8 mouse cellular contexts compared by ENCODE assay signal in the genomic region with DNA sequence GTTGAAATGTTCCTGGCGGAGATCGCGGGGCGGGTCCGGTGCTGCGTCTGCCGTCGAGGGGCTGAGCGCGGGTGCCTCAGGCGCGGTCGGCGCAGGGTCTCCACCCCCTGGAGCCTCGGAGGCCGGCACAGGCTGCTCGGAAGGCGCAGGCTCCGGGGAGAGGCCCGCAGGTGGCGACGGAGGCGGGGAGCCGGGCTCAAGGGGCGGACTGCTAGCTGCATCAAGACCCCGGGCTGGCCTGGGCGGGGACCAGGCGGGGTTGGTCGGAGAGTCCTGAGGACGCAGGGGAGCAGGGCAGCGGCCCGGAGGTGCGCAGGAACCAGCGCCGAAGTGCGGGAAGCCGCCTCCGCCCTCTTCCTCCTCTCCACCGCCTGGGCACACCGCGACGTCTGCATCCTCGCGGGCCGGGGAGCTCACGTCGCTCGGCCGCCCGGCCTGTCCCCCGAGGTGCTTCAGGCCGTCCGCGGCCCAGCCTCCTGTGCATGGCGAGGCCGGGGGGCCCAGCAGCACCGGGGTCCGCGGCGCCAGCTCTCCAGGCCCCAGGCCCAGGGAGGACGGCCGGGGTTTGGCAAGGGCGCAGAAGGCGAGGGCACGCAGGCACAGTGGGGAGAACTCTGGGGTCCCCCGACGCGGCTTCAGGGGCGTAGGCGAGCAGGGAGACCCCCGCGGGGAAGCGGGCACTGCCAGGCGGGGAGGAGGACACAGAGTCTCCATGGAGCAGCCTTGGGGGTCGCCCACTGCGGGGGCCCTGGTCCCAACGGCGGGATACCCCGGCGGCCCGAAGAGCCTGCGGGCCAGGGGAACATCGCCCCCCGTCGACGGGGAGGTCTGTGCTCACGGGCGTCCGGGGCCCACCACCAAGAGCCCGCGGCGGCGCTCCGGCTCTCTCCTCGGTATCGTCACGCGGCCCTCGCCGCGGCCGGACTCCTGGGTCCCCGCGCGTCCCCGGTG. TPM values are rescaled to one million over a fixed set of nuclear protein-coding genes. Genes with fewer than 3 reads are reported as not detected.
DNase-seq lines count a peak whose midpoint lies in the region; ATAC-seq and TF ChIP-seq lines count a peak whose summit lies in the region.

No protein-coding gene starts in this region.

- H3K9me3 ChIP-seq in embryonic facial prominence, embryonic 14.5 days (ENCODE audit: control insufficient read depth, low read length) = no peaks in the 10 kb centered on the region
- H3K9me3 ChIP-seq in hindbrain, embryonic 13.5 days = no peaks in the 10 kb centered on the region
- H3K9me3 ChIP-seq in liver, embryonic 16.5 days (replicated peaks; ENCODE audit: control insufficient read depth, low read length) = no peaks in the 10 kb centered on the region

- peaks cover 10% of the 10 kb centered on the region; the same call in 1 of the 2 replicates for H3K27me3 ChIP-seq in cerebellum, adult 2 months (ENCODE audit: control insufficient read depth, insufficient read depth, low read length)
- H3K27me3 ChIP-seq in embryonic facial prominence, embryonic 14.5 days (replicated peaks; ENCODE audit: control insufficient read depth, insufficient read depth, low read length) = peaks cover 76% of the 10 kb centered on the region
- H3K27me3 ChIP-seq in hindbrain, embryonic 13.5 days = peaks cover 85% of the 10 kb centered on the region
- H3K27me3 ChIP-seq in liver, embryonic 16.5 days (ENCODE audit: control insufficient read depth, insufficient read depth, low read depth, low read length) = peaks cover 79% of the 10 kb centered on the region

- H3K4me3 ChIP-seq in cerebellum, adult 2 months (replicated peaks; ENCODE audit: insufficient read depth, low read depth, low read length) = peak overlapping the region; percentile 38
- peak overlapping the region; percentile 71 for H3K4me3 ChIP-seq in embryonic facial prominence, embryonic 14.5 days (ENCODE audit: low read depth, low read length)
- peak overlapping the region; percentile 67 for H3K4me3 ChIP-seq in hindbrain, embryonic 13.5 days
- peak overlapping the region; percentile 56 for H3K4me3 ChIP-seq in liver, embryonic 16.5 days (ENCODE audit: low read depth, low read length)

- TF ChIP-seq POLR2A in cerebellum, adult 2 months (IDR thresholded peaks at IDR 0.05; ENCODE audit: borderline replicate concordance, insufficient read depth, low read length) = no peak

- no peak for TF ChIP-seq CTCF in cerebellum, adult 2 months (IDR thresholded peaks at IDR 0.05; ENCODE audit: borderline replicate concordance, insufficient read depth, low read depth, low read length)

- H3K4me2 ChIP-seq in embryonic facial prominence, embryonic 14.5 days (ENCODE audit: low read depth, low read length) = peak overlapping the region; percentile 95
- H3K4me2 ChIP-seq in hindbrain, embryonic 13.5 days = peak overlapping the region; percentile 76
- H3K4me2 ChIP-seq in liver, embryonic 16.5 days (ENCODE audit: low read depth, low read length) = peak overlapping the region; percentile 61

- H3K4me1 ChIP-seq in cerebellum, adult 2 months (ENCODE audit: control insufficient read depth, insufficient read depth, low read length) = no peaks in the 10 kb centered on the region
- H3K4me1 ChIP-seq in embryonic facial prominence, embryonic 14.5 days (ENCODE audit: control insufficient read depth, insufficient read depth, low read length) = peaks cover 9% of the 10 kb centered on the region
- H3K4me1 ChIP-seq in hindbrain, embryonic 13.5 days (replicated peaks) = peaks cover 35% of the 10 kb centered on the region
- peaks cover 7% of the 10 kb centered on the region; the same call in 1 of the 2 replicates for H3K4me1 ChIP-seq in liver, embryonic 16.5 days (ENCODE audit: control insufficient read depth, low read depth, low read length)

- ATAC-seq in cerebellum, adult (ENCODE audit: insufficient number of reproducible peaks, low FRiP score, low TSS enrichment) = no peak
- peak; percentile 13 for ATAC-seq in embryonic facial prominence, embryonic 14.5 days (ENCODE audit: low read depth)
- peak; percentile 60 for ATAC-seq in hindbrain, embryonic 13.5 days (ENCODE audit: low FRiP score)
- ATAC-seq in liver, embryonic 16.5 days (ENCODE audit: low read depth) = no peak; the same call in 1 of the 2 replicates

- H3K36me3 ChIP-seq in embryonic facial prominence, embryonic 14.5 days (ENCODE audit: control insufficient read depth, insufficient read depth, low read length) = no peaks in the 10 kb centered on the region
- no peaks in the 10 kb centered on the region for H3K36me3 ChIP-seq in hindbrain, embryonic 13.5 days
- H3K36me3 ChIP-seq in liver, embryonic 16.5 days (ENCODE audit: control insufficient read depth, insufficient read depth) = no peaks in the 10 kb centered on the region

- 1% methylated on average over 97 of the region's 106 CpGs for WGBS in cerebellum, adult 2 months
- WGBS in embryonic facial prominence, embryonic 14.5 days = 0% methylated on average over 13 of the region's 106 CpGs
- under 1% methylated on average over 100 of the region's 106 CpGs for WGBS in hindbrain, embryonic 13.5 days
- under 1% methylated on average over 93 of the region's 106 CpGs for WGBS in liver, embryonic 16.5 days (ENCODE audit: insufficient replicate concordance)

- no peak overlapping the region for H3K27ac ChIP-seq in cerebellum, adult 2 months (ENCODE audit: insufficient read depth, low read length)
- H3K27ac ChIP-seq in embryonic facial prominence, embryonic 14.5 days (replicated peaks; ENCODE audit: low read depth, low read length) = no peak overlapping the region
- H3K27ac ChIP-seq in hindbrain, embryonic 13.5 days = no peak overlapping the region
- no peak overlapping the region for H3K27ac ChIP-seq in liver, embryonic 16.5 days (ENCODE audit: low read length)

- peak in 1 of 2 experiments; percentile 25 for DNase-seq in cerebellum, adult 2 months
- DNase-seq in CD4-positive helper T cell, adult 2 months (ENCODE audit: low read depth, low spot score) = peak; percentile 53
- no peak for DNase-seq in embryonic facial prominence, embryonic 14.5 days (ENCODE audit: low spot score)
- peak; percentile 16 to 69 for DNase-seq in spleen, postnatal 4 days (ENCODE audit: low spot score in 2 of 2)
- DNase-seq in urinary bladder, adult 2 months (ENCODE audit: low spot score) = no peak

- peak overlapping the region; percentile 73 for H3K9ac ChIP-seq in embryonic facial prominence, embryonic 14.5 days (ENCODE audit: low read depth, low read length)
- H3K9ac ChIP-seq in hindbrain, embryonic 13.5 days = peak overlapping the region; percentile 82
- peak overlapping the region; percentile 21; the same call in 1 of the 2 replicates for H3K9ac ChIP-seq in liver, embryonic 16.5 days (ENCODE audit: low read depth, low read length)

RNA-seq across cellular contexts. Expression of gene Epop, which starts 0.7 kb away (rescaled TPM):
- 4.1 and 5.4 TPM in 2 replicates for polyA plus RNA-seq in cerebellum, adult 2 months (2012; rRNA removed)
- polyA plus RNA-seq in embryonic facial prominence, embryonic 14.5 days (2014; fragmentation: Nextera tagmentation; extraction: Ambion mirVana) = 2.4 and 3.4 TPM in 2 replicates
- polyA plus RNA-seq in hindbrain, embryonic 13.5 days (2015; fragmentation: Nextera tagmentation; extraction: Ambion mirVana) = 2.3 and 3.0 TPM in 2 replicates
- 0.11 and 0.24 TPM in 2 replicates for polyA plus RNA-seq in liver, embryonic 16.5 days (2015; fragmentation: Nextera tagmentation; extraction: Ambion mirVana)
- 0.77 and 0.80 TPM in 2 replicates for polyA plus RNA-seq in urinary bladder, adult 2 months (2012; rRNA removed)

RNA-seq across cellular contexts. Expression of gene Mllt6, which starts 34.4 kb away (rescaled TPM):
- 68.4 and 69.3 TPM in 2 replicates for polyA plus RNA-seq in cerebellum, adult 2 months (2012; rRNA removed)
- 3.5 and 4.5 TPM in 2 replicates for polyA plus RNA-seq in embryonic facial prominence, embryonic 14.5 days (2014; fragmentation: Nextera tagmentation; extraction: Ambion mirVana)
- polyA plus RNA-seq in hindbrain, embryonic 13.5 days (2015; fragmentation: Nextera tagmentation; extraction: Ambion mirVana) = 3.4 and 4.1 TPM in 2 replicates
- polyA plus RNA-seq in liver, embryonic 16.5 days (2015; fragmentation: Nextera tagmentation; extraction: Ambion mirVana) = 0.16 and 0.21 TPM in 2 replicates
- polyA plus RNA-seq in urinary bladder, adult 2 months (2012; rRNA removed) = 30.2 and 37.2 TPM in 2 replicates

RNA-seq across cellular contexts. Expression of gene Srcin1, which starts 52.9 kb away (rescaled TPM):
- 127 and 142 TPM in 2 replicates for polyA plus RNA-seq in cerebellum, adult 2 months (2012; rRNA removed)
- 0.76 and 1.6 TPM in 2 replicates for polyA plus RNA-seq in embryonic facial prominence, embryonic 14.5 days (2014; fragmentation: Nextera tagmentation; extraction: Ambion mirVana)
- 6.0 and 7.0 TPM in 2 replicates for polyA plus RNA-seq in hindbrain, embryonic 13.5 days (2015; fragmentation: Nextera tagmentation; extraction: Ambion mirVana)
- not detected in 2 replicates for polyA plus RNA-seq in liver, embryonic 16.5 days (2015; fragmentation: Nextera tagmentation; extraction: Ambion mirVana)
- 1.4 and 1.6 TPM in 2 replicates for polyA plus RNA-seq in urinary bladder, adult 2 months (2012; rRNA removed)

RNA-seq across cellular contexts. Expression of gene Cisd3, which starts 56.8 kb away (rescaled TPM):
- 70.2 and 72.2 TPM in 2 replicates for polyA plus RNA-seq in cerebellum, adult 2 months (2012; rRNA removed)
- 24.5 and 29.3 TPM in 2 replicates for polyA plus RNA-seq in embryonic facial prominence, embryonic 14.5 days (2014; fragmentation: Nextera tagmentation; extraction: Ambion mirVana)
- 23.8 and 25.6 TPM in 2 replicates for polyA plus RNA-seq in hindbrain, embryonic 13.5 days (2015; fragmentation: Nextera tagmentation; extraction: Ambion mirVana)
- 16.5 and 19.8 TPM in 2 replicates for polyA plus RNA-seq in liver, embryonic 16.5 days (2015; fragmentation: Nextera tagmentation; extraction: Ambion mirVana)
- 55.7 and 56.2 TPM in 2 replicates for polyA plus RNA-seq in urinary bladder, adult 2 months (2012; rRNA removed)

Comparison
In these comparisons a context has a peak if more than half of its experiments do, and no peak if none do; other contexts are left out.
1. DNase-seq: peak in CD4-positive helper T cell, adult 2 months (single experiment) and spleen, postnatal 4 days (2 of 2); none in embryonic facial prominence, embryonic 14.5 days (single experiment) and urinary bladder, adult 2 months (single experiment).
2. ATAC-seq: peak in embryonic facial prominence, embryonic 14.5 days (single experiment) and hindbrain, embryonic 13.5 days (single experiment); none in cerebellum, adult (single experiment) and liver, embryonic 16.5 days (single experiment).
3. H3K9ac ChIP-seq: peak in every context shown above with its lines; median percentile 82 in hindbrain, embryonic 13.5 days; 73 in embryonic facial prominence, embryonic 14.5 days; 21 in liver, embryonic 16.5 days.
4. RNA of gene Srcin1, which starts 52.9 kb away (polyA plus RNA-seq): 127 to 142 TPM in cerebellum, adult 2 months; 6.0 to 7.0 TPM in hindbrain, embryonic 13.5 days, 0.76 to 1.6 TPM in embryonic facial prominence, embryonic 14.5 days, 1.4 to 1.6 TPM in urinary bladder, adult 2 months and not detected in liver, embryonic 16.5 days; every median in the first group is over 10 times any median in the second.
5. Peak in every context shown above with its lines, with median percentiles within 50 percentile points of each other: H3K4me3 ChIP-seq and H3K4me2 ChIP-seq.